Mouse (Mus musculus) kidney, embryonic 16.5 days (tissue): ENCODE results near the gene Slc35d3. TPM values are rescaled to one million over a fixed set of nuclear protein-coding genes. Genes with fewer than 3 reads are reported as not detected.

Source experiments
- ATAC-seq: fragments of 200-750 bp; cut with Nextera tagmentation; 2 replicates; pipeline ENCODE4 v1.8.0; 2017; ENCODE audit warnings: moderate TSS enrichment; ENCODE audit not compliant: low FRiP score, low TSS enrichment
- H3K27ac ChIP-seq: fragments of 300-500 bp; sonication (generic); 2 replicates; pipeline ENCODE4 v1.5.1; 2014; ENCODE audit warnings: low read length
- H3K27me3 ChIP-seq: fragments of 300-500 bp; sonication (generic); 2 replicates; pipeline ENCODE4 v1.6.1; 2014; ENCODE audit warnings: low read length, control low read depth, mixed read lengths; ENCODE audit not compliant: insufficient read depth
- H3K36me3 ChIP-seq: fragments of 300-500 bp; sonication (generic); 2 replicates; pipeline ENCODE4 v1.6.1; 2014; ENCODE audit warnings: low read length, control low read depth, mixed read lengths; ENCODE audit not compliant: insufficient read depth
- H3K4me1 ChIP-seq: fragments of 300-500 bp; sonication (generic); 2 replicates; pipeline ENCODE4 v1.6.1; 2014; ENCODE audit warnings: low read length, control low read depth, mixed read lengths; ENCODE audit not compliant: insufficient read depth
- H3K4me2 ChIP-seq: fragments of 300-500 bp; sonication (generic); replicated peaks from 2 replicates; pipeline ENCODE4 v1.6.1; 2014; ENCODE audit warnings: low read depth, low read length
- H3K4me3 ChIP-seq: fragments of 300-500 bp; sonication (generic); 2 replicates; pipeline ENCODE4 v1.5.1; 2014; ENCODE audit warnings: mild to moderate bottlenecking, low read length
- H3K9ac ChIP-seq: fragments of 300-500 bp; sonication (generic); replicated peaks from 2 replicates; pipeline ENCODE4 v1.6.1; 2014; ENCODE audit warnings: low read length
- H3K9me3 ChIP-seq: fragments of 300-500 bp; sonication (generic); 2 replicates; pipeline ENCODE4 v1.6.1; 2016; ENCODE audit warnings: low read length, control low read depth
- WGBS: fragments of 180-500 bp; shearing (Covaris S2); extraction: QIAGEN DNeasy Blood & Tissue Kit; methylation state at CpG from one replicate; pipeline ENCODE4 v1.1.7; 2014; 5-methylcytosine and 5-hydroxymethylcytosine counted together
- polyA plus RNA-seq: library from polyadenylated mRNA; unstranded; fragments of >200 nt; fragmentation: Nextera tagmentation; extraction: Ambion mirVana; gene quantifications from 2 replicates; pipeline ENCODE4 v1.2.1, GENCODE M21; 2015

Slc35d3 gene
- polyA plus RNA-seq, 1 experiment from 2014 or later, result 0.49 TPM

DNA sequence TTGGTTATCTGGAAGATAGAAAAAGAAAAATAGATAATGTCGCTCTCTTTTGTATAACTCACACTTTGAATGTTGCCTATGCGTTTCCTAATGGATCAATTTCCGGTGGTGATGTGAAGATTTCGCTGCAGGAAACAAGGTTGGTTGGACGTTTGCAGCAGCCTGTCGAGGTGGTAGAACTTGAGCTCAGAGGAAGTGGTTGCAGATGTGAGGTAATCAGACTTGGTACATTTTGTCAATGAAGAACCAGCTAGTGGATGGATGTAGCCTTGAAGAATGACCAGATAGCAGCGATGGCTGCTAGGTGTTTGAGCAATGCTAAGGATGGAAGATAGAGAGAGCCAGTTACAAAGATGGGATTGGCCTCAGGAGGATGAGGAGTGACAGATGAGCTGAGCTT is 46.5 kb downstream of the Slc35d3 start:
- WGBS, result 79% methylated on average over 7 of the region's 7 CpGs
- no peak for ATAC-seq
- Histone ChIP-seq H3K4me2 (no peak overlapping the region), H3K4me1 (no peaks in the 10 kb centered on the region), H3K27ac (no peak overlapping the region), H3K9me3 (no peaks in the 10 kb centered on the region), H3K4me3 (no peak overlapping the region), H3K9ac (no peak overlapping the region), H3K27me3 (no peaks in the 10 kb centered on the region), H3K36me3 (no peaks in the 10 kb centered on the region)

DNA sequence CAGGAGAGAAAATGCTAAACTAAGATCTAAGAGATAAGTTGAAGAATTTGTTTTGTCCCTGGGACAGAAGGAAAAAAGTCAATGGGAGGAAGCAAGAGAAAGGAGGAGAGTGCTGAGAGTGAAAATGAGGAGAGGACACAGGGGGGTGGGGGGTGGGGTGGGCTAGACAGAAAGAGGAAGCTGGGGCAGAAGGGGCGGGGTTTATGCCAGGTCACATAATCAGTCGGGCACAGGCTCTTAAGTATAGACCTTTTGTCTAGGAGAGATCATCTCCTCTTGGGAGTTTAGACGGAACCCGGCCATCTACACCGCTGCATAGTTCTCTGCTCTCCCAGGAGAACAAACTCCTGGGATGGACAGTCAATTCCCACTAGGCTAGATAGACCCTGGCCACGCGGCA is 48.3 kb downstream of the Slc35d3 start:
- no peaks in the 10 kb centered on the region for H3K27me3 ChIP-seq
- H3K4me3 ChIP-seq, result no peak overlapping the region
- ATAC-seq, result no peak
- H3K27ac ChIP-seq, result no peak overlapping the region
- no peaks in the 10 kb centered on the region for H3K36me3 ChIP-seq
- H3K9me3 ChIP-seq, result no peaks in the 10 kb centered on the region
- H3K9ac ChIP-seq, result no peak overlapping the region
- H3K4me2 ChIP-seq, result no peak overlapping the region
- WGBS, result 85% methylated on average over 7 of the region's 7 CpGs
- no peaks in the 10 kb centered on the region for H3K4me1 ChIP-seq

Other genes with a start within 250 kb of the Slc35d3 start
- not detected in 2 replicates for gene Il22ra2, start 229.5 kb downstream of the Slc35d3 start, polyA plus RNA-seq
- 0.07 and 0.10 TPM in 2 replicates for gene Il20ra, start 138.9 kb downstream of the Slc35d3 start, polyA plus RNA-seq
- 39.1 and 40.4 TPM in 2 replicates for gene Pex7, start 56.2 kb upstream of the Slc35d3 start, polyA plus RNA-seq
- 2.4 and 3.0 TPM in 2 replicates for gene Map3k5, start 83.0 kb upstream of the Slc35d3 start, polyA plus RNA-seq